Mouse (Mus musculus): ENCODE results near the gene Zfhx3.

Zfhx3 gene

GRCm38 (mm10) chr8:108819826-108820225, 877.4 kb downstream of the Zfhx3 start:
- DNase-seq, result no peak

- peak; percentile 84 for DNase-seq
Observed at GRCm38 (mm10) chr8:108820634-108821033, 878.2 kb downstream of the Zfhx3 start.

- DNase-seq, result peak; percentile 71
Observed at GRCm38 (mm10) chr8:108822841-108823266, 880.4 kb downstream of the Zfhx3 start.

DNA sequence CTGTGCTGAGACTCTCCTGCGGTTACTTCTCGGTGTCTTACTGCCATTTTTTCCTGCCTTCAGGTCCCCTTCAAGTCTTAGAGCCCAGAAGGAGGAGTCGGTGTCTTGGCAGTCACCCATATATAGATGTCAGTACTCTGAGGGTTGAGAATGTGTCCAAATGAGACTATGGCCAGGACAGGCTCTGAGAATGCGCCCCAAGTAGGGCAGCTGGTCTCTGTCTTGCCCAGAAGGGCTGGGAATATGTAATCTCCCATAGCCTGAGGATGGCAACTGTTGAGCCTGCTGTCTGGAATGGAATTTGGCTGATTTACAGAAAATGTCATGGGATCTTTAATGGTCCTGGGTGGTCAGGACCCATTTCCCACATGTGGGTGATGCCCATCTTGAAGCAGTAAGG, 881.6 kb downstream of the Zfhx3 start:
- no peak for DNase-seq

- no peak for DNase-seq
Observed at GRCm38 (mm10) chr8:108826414-108826813, 884.0 kb downstream of the Zfhx3 start.

GRCm38 (mm10) chr8:108827428-108827827, 885.0 kb downstream of the Zfhx3 start:
- DNase-seq, result no peak

GRCm38 (mm10) chr8:108829305-108829717, 886.9 kb downstream of the Zfhx3 start:
- DNase-seq, result peak; percentile 87

- DNase-seq, result no peak
Observed at GRCm38 (mm10) chr8:108835143-108835542, 892.7 kb downstream of the Zfhx3 start.

- DNase-seq, result no peak
Observed at GRCm38 (mm10) chr8:108837788-108838187, 895.3 kb downstream of the Zfhx3 start.

GRCm38 (mm10) chr8:108838761-108839160, 896.3 kb downstream of the Zfhx3 start:
- DNase-seq, result peak; percentile 77

GRCm38 (mm10) chr8:108842307-108842706, 899.9 kb downstream of the Zfhx3 start:
- DNase-seq, result no peak

DNA sequence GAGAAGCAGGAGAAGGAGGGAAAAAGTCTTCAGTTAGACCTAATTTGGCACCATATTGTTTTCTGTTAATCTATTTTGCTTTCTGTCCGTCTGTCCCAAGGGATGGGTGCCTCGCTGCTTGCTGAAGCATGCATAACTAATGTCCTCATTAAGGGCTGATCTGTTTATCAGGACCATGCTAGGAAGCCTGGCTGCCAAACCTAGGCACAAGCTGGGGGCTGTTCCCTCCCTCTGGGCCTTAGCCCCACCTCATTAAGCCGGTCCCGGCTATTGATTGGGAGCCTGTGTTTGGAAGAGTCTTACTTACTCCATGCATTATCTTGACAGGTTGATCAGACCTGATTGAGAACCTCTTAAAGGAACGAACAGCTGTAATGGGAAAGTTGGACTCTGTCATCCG, 903.7 kb downstream of the Zfhx3 start:
- DNase-seq, result peak; percentile 85

DNA sequence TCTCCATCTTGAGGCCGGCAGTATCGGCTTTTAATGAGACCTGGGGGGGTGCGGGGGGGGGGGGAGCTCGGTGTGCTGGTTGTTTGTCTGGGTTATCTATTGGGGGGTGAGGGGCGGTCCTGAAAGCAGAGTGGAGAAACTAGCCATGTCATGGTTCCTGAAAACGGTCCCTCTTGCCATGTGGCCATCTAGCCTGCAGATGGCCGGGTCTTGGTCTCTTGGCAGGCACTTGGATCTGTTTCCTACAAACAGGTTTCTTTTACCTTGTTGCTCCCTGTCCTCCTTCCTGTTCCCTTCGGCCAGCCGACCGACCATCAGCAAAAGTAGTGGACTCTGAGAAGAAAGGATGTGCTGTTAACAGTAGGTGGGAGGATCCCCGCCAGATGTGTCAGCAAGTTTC, 904.4 kb downstream of the Zfhx3 start:
- DNase-seq, result no peak

GRCm38 (mm10) chr8:108847356-108847755, 904.9 kb downstream of the Zfhx3 start:
- DNase-seq, result no peak

GRCm38 (mm10) chr8:108848484-108848883, 906.0 kb downstream of the Zfhx3 start:
- DNase-seq, result no peak

DNA sequence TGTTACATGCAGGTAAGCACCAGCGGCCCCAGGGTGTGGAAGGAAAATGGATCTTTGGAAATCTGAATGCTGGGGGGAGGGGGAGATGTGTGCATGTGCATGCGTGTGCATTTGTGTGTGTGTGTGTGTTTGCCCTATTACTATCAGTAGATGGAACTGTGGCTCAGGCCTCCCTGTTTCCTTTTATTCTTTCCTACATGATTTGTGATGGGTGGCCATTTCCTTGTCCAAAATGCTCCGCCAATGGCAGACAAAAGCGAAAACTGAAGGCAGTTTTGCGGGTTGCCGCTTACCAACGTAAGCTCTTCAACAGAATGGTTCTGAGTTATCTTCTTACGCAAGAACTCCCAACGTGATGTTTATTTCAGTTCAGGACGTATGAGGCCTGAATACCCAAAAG, 910.6 kb downstream of the Zfhx3 start:
- DNase-seq, result no peak

GRCm38 (mm10) chr8:108854444-108855102, 912.1 kb downstream of the Zfhx3 start:
- no peak for DNase-seq

DNA sequence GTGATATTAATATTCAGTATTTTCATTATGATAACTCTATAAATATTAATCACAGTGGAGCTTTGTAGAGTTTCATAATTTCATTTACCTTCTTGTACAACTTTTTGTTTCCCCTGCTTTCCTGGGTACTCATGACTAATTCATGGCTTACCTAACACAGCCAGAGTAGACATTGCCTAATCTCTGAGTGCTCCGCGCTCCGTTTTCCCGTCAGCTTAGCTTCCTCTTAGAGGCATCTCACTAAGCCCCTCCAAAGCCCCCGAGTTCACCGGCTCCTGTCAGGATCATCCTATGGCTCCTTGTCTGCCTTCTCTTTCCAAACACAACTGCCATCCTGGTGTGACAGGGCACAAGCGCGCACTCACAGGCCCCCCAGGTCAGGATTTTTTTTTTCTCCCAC, 916.6 kb downstream of the Zfhx3 start:
- peak; percentile 54 for DNase-seq

- DNase-seq, result no peak
Observed at GRCm38 (mm10) chr8:108859983-108860382, 917.5 kb downstream of the Zfhx3 start.

DNA sequence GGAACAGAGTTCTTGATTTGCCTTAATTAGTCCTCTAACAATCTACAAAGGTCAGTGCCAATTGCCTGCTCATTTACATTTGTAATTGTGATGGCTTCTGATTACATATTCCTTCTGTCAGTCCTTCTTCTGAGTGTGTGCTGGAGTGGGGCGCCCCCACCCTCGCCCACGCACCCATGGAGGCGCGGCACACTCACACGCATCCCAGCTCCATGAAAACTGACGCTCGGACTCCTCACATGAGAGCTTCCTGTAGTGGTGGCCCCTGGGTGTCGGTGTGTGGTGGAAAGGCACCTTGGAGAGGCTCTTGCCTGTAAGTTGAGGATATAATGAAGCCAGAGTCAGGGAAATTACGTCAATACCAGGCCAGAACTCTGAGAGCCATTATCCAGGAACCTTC, 921.0 kb downstream of the Zfhx3 start:
- DNase-seq, result no peak

GRCm38 (mm10) chr8:108866430-108866829, 924.0 kb downstream of the Zfhx3 start:
- DNase-seq, result no peak

GRCm38 (mm10) chr8:108867482-108868258, 925.2 kb downstream of the Zfhx3 start:
- DNase-seq, result no peak

- no peak for DNase-seq
Observed at GRCm38 (mm10) chr8:108868259-108869090, 926.0 kb downstream of the Zfhx3 start.

All from retina, postnatal 1 day (tissue).